Mouse (Mus musculus) stomach, postnatal 0 days (tissue): Measurements from ENCODE around the gene Gna12. TPM values are rescaled to one million over a fixed set of nuclear protein-coding genes. Genes with fewer than 3 reads are reported as not detected.
A peak's percentile ranks its signal among the peaks of the same experiment; 100 is the strongest.

Source experiments
- ATAC-seq: fragments of 200-750 bp; cut with Nextera tagmentation; 2 replicates; pipeline ENCODE4 v1.8.0; 2017; ENCODE audit not compliant: low FRiP score, low TSS enrichment
- DNase-seq: peaks from one replicate; pipeline ENCODE4 v3.0.0-alpha.2; 2016; ENCODE audit warnings: low spot score
- H3K27ac ChIP-seq: fragments of 300-500 bp; sonication (generic); replicated peaks from 2 replicates; pipeline ENCODE4 v1.5.1; 2014; ENCODE audit warnings: mild to moderate bottlenecking, control low read depth
- H3K27me3 ChIP-seq: fragments of 300-500 bp; sonication (generic); 2 replicates; pipeline ENCODE4 v1.6.1; 2014; ENCODE audit warnings: low read length; ENCODE audit not compliant: control insufficient read depth, insufficient read depth
- H3K36me3 ChIP-seq: fragments of 300-500 bp; sonication (generic); 2 replicates; pipeline ENCODE4 v1.6.1; 2014; ENCODE audit warnings: low read length, mixed read lengths; ENCODE audit not compliant: control insufficient read depth, insufficient read depth
- H3K4me1 ChIP-seq: fragments of 300-500 bp; sonication (generic); replicated peaks from 2 replicates; pipeline ENCODE4 v1.6.1; 2014; ENCODE audit warnings: antibody characterized with exemption; ENCODE audit not compliant: control insufficient read depth, insufficient read depth
- H3K4me2 ChIP-seq: fragments of 300-500 bp; sonication (generic); replicated peaks from 2 replicates; pipeline ENCODE4 v1.6.1; 2014; ENCODE audit warnings: low read depth, mild to moderate bottlenecking, control low read depth, moderate library complexity
- H3K4me3 ChIP-seq: fragments of 300-500 bp; sonication (generic); 2 replicates; pipeline ENCODE4 v1.5.1; 2014; ENCODE audit warnings: low read depth, low read length, control low read depth
- H3K9ac ChIP-seq: fragments of 300-500 bp; sonication (generic); 2 replicates; pipeline ENCODE4 v1.6.1; 2014; ENCODE audit warnings: mild to moderate bottlenecking, low read length, control low read depth, mixed read lengths
- H3K9me3 ChIP-seq: fragments of 300-500 bp; sonication (generic); 2 replicates; pipeline ENCODE4 v1.6.1; 2016; ENCODE audit warnings: low read length; ENCODE audit not compliant: control insufficient read depth
- CTCF ChIP-seq: IDR thresholded peaks from 2 replicates; pipeline ENCODE4 v1.5.1; 2016; ENCODE audit warnings: antibody characterized with exemption, low read depth, mild to moderate bottlenecking, moderate library complexity
- EP300 ChIP-seq: optimal IDR thresholded peaks from 2 replicates; pipeline ENCODE3; 2016; ENCODE audit warnings: antibody characterized with exemption
- WGBS: fragments of 180-500 bp; shearing (Covaris S2); extraction: QIAGEN DNeasy Blood & Tissue Kit; methylation state at CpG from one replicate; pipeline ENCODE4 v1.1.7; 2014; 5-methylcytosine and 5-hydroxymethylcytosine counted together
- polyA plus RNA-seq: library from polyadenylated mRNA; unstranded; fragments of >200 nt; fragmentation: Nextera tagmentation; extraction: Ambion mirVana; gene quantifications from 2 replicates; pipeline ENCODE4 v1.2.1, GENCODE M21; 2015

Gna12 gene
- polyA plus RNA-seq, 1 experiment from 2014 or later = 19.6 TPM

DNA sequence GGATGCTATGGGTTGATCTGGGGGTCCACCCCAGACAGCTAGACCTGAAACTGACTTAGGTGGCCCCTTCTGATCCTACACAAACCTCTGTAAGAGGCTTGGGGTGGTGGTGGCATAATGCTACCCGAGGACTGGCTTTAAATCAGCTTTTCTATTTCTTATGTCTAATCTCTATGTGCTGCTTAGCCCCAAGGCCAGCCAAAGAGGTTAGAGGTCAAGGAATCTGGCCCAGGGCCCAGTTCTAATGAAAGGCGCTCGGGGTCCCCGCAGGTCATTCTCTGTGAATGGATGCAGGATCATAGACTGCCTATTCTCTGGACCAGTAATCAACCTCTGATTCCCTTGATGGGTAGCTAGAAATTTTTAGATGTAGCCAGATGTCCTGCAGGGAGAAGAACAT lies 24.5 kb upstream of the Gna12 start:
- Histone ChIP-seq H3K4me1 (no peaks in the 10 kb centered on the region), H3K36me3 (no peaks in the 10 kb centered on the region), H3K4me2 (no peak overlapping the region), H3K27ac (no peak overlapping the region), H3K9ac (no peak overlapping the region), H3K27me3 (no peaks in the 10 kb centered on the region), H3K4me3 (no peak overlapping the region), H3K9me3 (no peaks in the 10 kb centered on the region)
- TF ChIP-seq EP300 (no peak), CTCF (no peak)
- DNase-seq = no peak
- ATAC-seq = no peak
- WGBS = 73% methylated on average over 4 of the region's 4 CpGs

DNA sequence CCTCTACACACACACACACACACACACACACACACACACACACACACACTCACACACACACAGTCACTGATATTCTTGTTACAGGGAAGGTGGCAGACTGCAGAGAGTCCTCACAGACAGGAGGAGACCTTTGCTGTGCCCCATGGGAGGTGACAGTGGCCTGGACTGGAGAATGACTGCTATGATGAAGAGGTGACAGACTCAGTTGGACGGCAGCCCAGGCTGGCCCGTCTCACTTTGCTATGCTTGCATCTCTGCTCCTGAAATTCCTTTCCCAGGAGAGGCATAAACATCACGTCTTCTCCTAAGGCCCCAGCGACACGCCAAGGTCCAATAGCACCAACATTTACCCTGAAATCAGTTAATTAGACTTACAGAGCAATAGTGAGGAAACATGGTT lies 23.5 kb upstream of the Gna12 start:
- no peak for TF ChIP-seq EP300
- no peak for TF ChIP-seq CTCF
- H3K4me2 ChIP-seq = no peak overlapping the region
- no peak overlapping the region for H3K4me3 ChIP-seq
- no peaks in the 10 kb centered on the region for H3K27me3 ChIP-seq
- 46% methylated on average over 5 of the region's 5 CpGs for WGBS
- H3K36me3 ChIP-seq = no peaks in the 10 kb centered on the region
- no peaks in the 10 kb centered on the region for H3K4me1 ChIP-seq
- no peak overlapping the region for H3K27ac ChIP-seq
- DNase-seq (no peak), ATAC-seq (no peak)
- no peaks in the 10 kb centered on the region for H3K9me3 ChIP-seq
- no peak overlapping the region for H3K9ac ChIP-seq

- H3K9ac ChIP-seq = no peak overlapping the region
- H3K4me3 ChIP-seq = no peak overlapping the region
- H3K27me3 ChIP-seq = no peaks in the 10 kb centered on the region
- no peaks in the 10 kb centered on the region for H3K36me3 ChIP-seq
- TF ChIP-seq EP300 = no peak
- no peak for TF ChIP-seq CTCF
- H3K4me2 ChIP-seq = no peak overlapping the region
- DNase-seq (no peak), ATAC-seq (0 out of 2 replicates have a peak, but pooled peaks have one; percentile 6)
- H3K4me1 ChIP-seq = no peaks in the 10 kb centered on the region
- H3K9me3 ChIP-seq = no peaks in the 10 kb centered on the region
- 42% methylated on average over 12 of the region's 12 CpGs for WGBS
- no peak overlapping the region for H3K27ac ChIP-seq
Observed at GRCm38 (mm10) chr5:140852435-140852996, 22.3 kb upstream of the Gna12 start.

- H3K27me3 ChIP-seq = no peaks in the 10 kb centered on the region
- WGBS = 13% methylated on average over 5 of the region's 5 CpGs
- H3K4me3 ChIP-seq = no peak overlapping the region
Observed at GRCm38 (mm10) chr5:140847300-140847729, 17.1 kb upstream of the Gna12 start.

GRCm38 (mm10) chr5:140841942-140842341 lies 11.7 kb upstream of the Gna12 start:
- H3K9me3 ChIP-seq = no peaks in the 10 kb centered on the region
- ATAC-seq (no peak), DNase-seq (no peak)
- H3K9ac ChIP-seq = no peak overlapping the region
- H3K27me3 ChIP-seq = no peaks in the 10 kb centered on the region
- no peak overlapping the region for H3K4me2 ChIP-seq
- 84% methylated on average over 4 of the region's 4 CpGs for WGBS
- H3K36me3 ChIP-seq = no peaks in the 10 kb centered on the region
- no peaks in the 10 kb centered on the region for H3K4me1 ChIP-seq
- H3K27ac ChIP-seq = no peak overlapping the region
- H3K4me3 ChIP-seq = no peak overlapping the region
- TF ChIP-seq CTCF = no peak
- no peak for TF ChIP-seq EP300

More at GRCm38 (mm10) chr5:140847300-140847729, 17.1 kb upstream of the Gna12 start:
- Histone ChIP-seq H3K9me3 (no peaks in the 10 kb centered on the region), H3K4me2 (no peak overlapping the region), H3K36me3 (no peaks in the 10 kb centered on the region), H3K9ac (no peak overlapping the region), H3K4me1 (no peaks in the 10 kb centered on the region), H3K27ac (no peak overlapping the region)
- ATAC-seq (peak; percentile 59; the same call in 1 of the 2 replicates), DNase-seq (peak; percentile 34)
- peak; percentile 96 for TF ChIP-seq CTCF
- no peak for TF ChIP-seq EP300

- H3K27ac ChIP-seq = no peak overlapping the region
- 75% methylated on average over 8 of the region's 8 CpGs for WGBS
- no peak for ATAC-seq
Observed at GRCm38 (mm10) chr5:140831064-140831431, 817 bp upstream of the Gna12 start.

More at GRCm38 (mm10) chr5:140831064-140831431, 817 bp upstream of the Gna12 start:
- Histone ChIP-seq H3K9ac (no peak overlapping the region), H3K4me3 (peak overlapping the region; percentile 20; the same call in 1 of the 2 replicates), H3K9me3 (no peaks in the 10 kb centered on the region), H3K4me2 (peak overlapping the region; percentile 40; the same call in 1 of the 2 replicates), H3K4me1 (no peaks in the 10 kb centered on the region), H3K36me3 (no peaks in the 10 kb centered on the region), H3K27me3 (no peaks in the 10 kb centered on the region)
- DNase-seq = no peak
- TF ChIP-seq CTCF = no peak
- no peak for TF ChIP-seq EP300
